Mouse (Mus musculus) mouse embryonic stem cell (cell line): ENCODE measurements around the gene Uqcc2.

Experiments
- in situ Hi-C, 2 experiments: fragments of 300-500 bp; cut with MboI; formaldehyde crosslinking; loops; 1 replicate in 1 of 2; 3 replicates in 1 of 2; pipeline ENCODE4 v1.14.3; 2019 to 2020; ENCODE audit warnings: low sequenced_read_pairs in 2 of 2, low pct_unique_long_range_greater_than_20kb in 1 of 2, mixed read lengths in 1 of 2; ENCODE audit not compliant: unreplicated experiment in 1 of 2

The Uqcc2 gene

DNA sequence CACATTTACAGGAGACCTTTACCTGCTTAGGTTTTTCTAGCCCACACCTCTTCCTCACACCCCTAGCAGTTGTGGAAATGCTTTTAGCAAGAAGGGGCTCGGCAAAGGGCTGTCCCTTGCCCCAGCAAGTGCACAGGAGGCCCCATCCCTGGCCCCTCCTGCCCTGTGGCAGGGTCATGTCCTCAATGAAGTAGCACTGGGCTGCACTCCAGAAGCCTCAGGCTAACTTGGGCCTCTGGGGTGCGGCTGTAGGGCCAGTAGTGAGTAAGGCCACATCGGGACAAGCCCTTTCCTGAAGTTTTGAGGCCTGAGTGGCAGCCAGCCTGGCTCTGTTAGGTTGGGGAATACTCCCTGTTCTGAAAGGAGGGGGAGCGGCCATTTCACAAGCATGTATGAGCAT is 27.2 kb upstream of the Uqcc2 start:
- in situ Hi-C loops: loop anchor here (10.0 to 25.0 kb wide), 2 partner anchors 234 to 351 kb away; partner anchors contain the start of gene Grm4 (in 1 of the 2)

DNA sequence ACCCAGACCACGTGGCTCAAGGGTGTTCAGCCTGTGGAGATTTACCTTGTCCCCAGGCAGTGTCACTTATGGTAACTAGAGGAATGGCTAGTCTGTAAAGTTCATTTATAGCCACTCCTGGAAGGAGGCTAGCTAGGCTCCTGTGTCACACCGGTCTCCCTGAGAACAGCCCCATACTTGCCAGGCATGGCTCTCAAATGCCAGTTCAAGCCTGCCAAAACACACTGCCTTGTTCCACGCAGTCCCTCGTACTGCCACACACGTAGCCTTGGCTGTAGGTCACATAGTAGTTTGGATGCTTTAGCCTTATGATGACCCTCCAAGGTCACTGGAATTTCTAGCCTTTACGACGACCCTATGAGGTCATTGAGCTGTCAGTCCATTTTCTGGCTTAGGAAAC is 25.5 kb upstream of the Uqcc2 start:
- in situ Hi-C loops: loop anchor here in 1 of 2 experiments (25.0 kb wide), 1 partner anchor 353 kb away; the partner anchor contains the start of gene Grm4

DNA sequence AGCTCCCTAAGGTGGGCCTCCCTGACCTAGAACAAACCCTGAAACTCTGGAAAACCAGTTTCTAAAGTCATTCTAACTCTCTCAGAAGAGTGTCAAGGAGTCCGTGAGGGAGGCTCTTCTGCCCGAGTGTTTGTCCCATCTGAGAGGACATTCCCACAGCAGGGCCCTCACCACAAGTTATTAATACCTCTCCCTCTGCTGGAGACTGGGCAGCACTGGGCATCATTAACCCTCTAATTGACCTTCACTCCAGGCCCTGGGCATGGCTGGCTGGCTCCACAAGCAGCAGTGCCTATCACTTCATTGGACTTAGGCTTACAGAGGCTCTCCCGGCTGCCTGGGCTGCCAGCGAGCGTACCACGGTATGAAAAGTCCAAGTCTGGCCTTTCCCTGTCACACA is 24.7 kb upstream of the Uqcc2 start:
- in situ Hi-C loops: loop anchor here in 1 of 2 experiments (25.0 kb wide), 1 partner anchor 354 kb away; the partner anchor contains the start of gene Grm4

DNA sequence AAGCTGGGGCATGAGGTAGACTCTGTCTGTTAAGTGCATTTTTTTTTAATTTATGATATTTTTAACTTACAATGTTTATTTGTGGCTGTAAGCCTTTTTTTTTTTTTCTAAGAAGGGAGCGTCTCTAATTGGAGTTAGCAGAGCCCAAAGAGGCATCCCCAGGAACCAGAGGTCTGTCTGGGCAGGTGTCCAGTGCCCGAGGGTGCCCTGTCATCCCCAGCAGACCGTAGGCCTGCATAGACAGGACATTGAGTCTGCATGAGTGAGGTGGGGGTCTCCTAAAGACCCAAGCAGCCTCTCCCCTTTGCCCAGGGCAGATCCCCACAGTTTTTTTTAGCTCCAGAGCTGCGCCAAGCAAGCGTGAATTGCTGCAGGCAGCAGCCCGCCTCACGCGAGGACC is 22.0 kb upstream of the Uqcc2 start:
- in situ Hi-C loops: loop anchor here in 1 of 2 experiments (25.0 kb wide), 1 partner anchor 357 kb away; the partner anchor contains the start of gene Grm4

DNA sequence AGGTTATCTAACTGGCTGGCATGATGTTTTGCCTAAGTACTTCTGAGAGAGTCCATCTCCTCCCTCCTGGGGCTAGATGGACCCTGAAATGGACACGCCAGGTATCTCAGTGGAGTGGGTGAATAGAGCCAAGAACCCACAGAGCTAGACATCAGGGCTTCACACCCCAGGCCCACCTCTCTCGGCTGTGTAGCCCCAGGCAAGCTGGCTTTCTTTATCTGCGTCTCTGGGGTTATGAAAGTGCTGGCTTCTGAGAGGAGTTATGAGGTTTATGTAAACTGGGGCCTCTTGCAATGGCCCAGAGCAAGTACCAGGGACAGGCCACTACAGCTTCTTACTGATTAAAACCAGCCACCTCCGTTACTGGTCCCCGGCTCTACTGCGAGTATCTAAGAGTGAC is 21.2 kb upstream of the Uqcc2 start:
- in situ Hi-C loops: loop anchor here in 1 of 2 experiments (25.0 kb wide), 1 partner anchor 357 kb away; the partner anchor contains the start of gene Grm4

DNA sequence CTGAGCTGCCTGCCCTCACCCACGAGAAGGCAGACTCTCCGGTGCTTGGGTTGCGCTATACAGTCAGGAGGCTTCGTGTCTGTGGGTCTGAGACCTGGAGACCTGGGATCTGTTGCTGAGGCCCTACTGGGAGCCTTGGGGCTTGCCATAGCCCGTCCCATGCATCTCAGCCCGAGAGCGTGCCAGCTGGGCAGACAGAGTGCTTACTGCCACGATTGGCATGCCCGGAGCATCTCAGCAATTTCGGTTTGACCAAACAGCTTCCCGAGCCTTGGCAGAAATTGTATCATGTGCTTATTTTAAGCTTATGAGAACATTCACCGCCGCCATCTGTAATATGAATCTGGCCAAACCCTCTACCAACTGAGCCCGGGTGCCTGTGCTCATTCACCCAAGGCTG is 20.5 kb upstream of the Uqcc2 start:
- in situ Hi-C loops: loop anchor here in 1 of 2 experiments (25.0 kb wide), 1 partner anchor 358 kb away; the partner anchor contains the start of gene Grm4

DNA sequence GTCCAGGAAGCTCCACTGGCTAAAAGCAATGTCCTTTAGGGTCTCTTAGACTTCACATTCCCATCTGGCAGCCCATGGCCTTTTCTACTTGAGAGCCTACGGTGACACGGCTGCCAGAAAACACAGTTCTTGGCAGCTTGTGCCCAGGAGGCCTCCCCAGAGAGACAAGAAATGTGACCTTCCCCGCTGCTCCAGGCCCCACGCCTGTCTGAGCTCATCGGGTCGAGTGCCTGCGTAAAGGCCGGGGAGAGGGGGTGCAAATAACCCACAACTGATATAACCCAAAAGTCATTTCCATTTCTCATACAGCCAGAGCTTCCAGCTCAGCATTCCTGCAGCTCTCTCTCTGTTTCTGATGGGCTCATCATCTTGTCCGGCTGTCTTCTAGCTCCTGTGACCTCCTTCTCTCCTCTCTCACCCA is 20.1 kb upstream of the Uqcc2 start:
- in situ Hi-C loops: loop anchor here in 1 of 2 experiments (25.0 kb wide), 1 partner anchor 359 kb away; the partner anchor contains the start of gene Grm4

DNA sequence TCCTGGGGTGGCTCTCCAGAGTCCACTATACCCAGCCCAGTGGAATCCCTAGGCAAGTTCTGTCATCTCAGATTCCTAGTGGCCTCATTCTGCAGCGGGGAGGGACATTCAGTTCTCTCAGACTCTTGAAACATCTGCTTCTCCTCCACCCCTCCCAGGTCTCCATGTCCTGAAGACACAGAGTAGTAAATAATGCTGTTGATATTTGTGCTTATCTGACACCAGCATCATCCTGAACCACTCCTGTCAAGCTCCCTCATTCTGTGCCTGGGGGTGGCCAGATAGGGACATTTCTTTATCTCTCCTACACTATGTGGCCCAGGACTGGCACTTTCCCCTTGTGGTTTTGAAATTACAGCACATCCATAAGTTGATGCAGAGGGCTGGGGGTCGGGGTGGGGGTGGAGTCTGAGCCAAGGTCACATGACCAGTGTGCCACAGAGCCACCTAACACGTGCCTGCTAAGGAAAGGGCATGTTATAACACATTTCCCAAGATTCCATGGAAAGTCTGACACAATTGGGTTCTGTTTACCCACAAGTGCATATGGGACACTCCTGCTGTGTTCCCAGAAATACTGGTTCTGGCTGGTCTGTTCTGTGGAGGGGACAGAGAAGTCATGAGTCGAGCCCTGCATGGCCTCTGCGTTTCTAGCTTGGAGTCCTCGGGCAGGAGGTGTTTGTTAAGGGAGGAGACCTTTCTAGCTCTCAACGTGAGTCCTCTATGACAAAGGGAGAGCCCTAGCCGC is 19.4 kb upstream of the Uqcc2 start:
- in situ Hi-C loops: loop anchor here in 1 of 2 experiments (25.0 kb wide), 1 partner anchor 359 kb away; the partner anchor contains the start of gene Grm4

DNA sequence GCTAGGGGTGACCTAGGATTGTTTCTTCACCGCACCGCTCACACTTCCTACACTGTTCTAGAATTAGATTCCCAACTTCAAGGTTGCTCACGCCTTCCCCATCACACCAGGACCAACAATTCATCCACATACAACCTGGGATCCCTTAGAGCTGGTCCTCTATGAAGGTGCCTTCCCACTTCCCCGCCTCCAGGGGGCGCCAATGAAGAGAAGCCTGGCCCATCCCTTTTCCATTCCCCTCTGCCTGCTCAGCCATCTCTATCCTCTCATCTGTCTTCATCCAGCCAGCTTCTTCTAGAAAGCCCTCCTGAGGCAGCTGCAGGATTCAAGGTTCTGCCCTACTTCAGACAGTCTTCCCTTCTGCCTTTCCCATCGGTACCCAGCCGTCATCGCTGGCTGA is 17.7 kb upstream of the Uqcc2 start:
- in situ Hi-C loops: loop anchor here in 1 of 2 experiments (25.0 kb wide), 1 partner anchor 361 kb away; the partner anchor contains the start of gene Grm4

DNA sequence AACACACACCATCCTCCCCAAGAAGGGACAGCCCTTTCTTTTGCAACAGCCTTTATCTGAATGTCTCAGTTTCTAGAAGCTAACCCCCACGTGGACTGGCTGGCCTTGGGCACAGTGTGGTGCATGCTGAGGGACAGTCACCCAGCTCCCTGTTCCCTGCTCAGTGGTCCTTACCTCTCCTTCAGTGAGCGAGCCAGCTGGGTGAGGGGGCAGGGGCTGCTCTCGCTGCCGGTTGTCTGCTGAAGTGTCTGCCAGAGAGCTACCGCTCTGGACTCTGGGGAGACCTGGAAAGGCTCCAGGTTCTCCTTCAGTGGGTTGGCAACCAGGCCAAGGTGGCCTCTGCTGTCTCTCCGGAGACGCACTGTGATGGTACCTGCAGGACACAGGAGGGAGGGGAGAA is 17.2 kb upstream of the Uqcc2 start:
- in situ Hi-C loops: loop anchor here in 1 of 2 experiments (25.0 kb wide), 1 partner anchor 361 kb away; the partner anchor contains the start of gene Grm4

DNA sequence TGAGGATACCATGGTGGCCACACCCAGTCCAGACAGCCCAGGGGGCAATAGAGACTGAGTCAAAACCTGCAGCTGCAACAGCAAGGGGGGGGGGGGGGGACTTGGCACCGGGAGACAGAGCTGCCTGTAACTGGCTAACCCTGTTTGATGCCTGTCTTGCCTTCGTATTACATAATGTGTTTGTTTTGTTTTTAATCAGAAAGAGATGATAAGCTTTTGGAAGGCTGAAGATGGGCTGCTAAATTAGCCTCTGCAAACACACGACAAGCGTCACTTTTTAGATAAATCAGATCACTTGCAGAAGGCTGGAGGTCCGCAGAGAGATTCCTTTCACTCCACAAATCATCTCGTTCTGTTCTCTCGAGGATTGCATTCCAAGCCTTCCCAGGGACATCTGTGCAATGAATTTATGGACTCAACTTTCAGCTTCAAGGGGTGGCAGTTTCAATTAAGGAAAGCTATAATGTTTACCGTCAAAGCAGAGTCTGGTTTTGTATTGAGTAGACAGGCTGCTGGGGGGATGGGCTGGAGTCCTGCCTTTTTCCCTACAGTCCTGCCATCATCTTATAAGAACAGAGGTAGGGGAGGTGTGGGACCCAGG is 12.7 kb upstream of the Uqcc2 start:
- in situ Hi-C loops: loop anchor here in 1 of 2 experiments (10.0 kb wide), 1 partner anchor 368 kb away; no protein-coding TSS in a partner anchor

DNA sequence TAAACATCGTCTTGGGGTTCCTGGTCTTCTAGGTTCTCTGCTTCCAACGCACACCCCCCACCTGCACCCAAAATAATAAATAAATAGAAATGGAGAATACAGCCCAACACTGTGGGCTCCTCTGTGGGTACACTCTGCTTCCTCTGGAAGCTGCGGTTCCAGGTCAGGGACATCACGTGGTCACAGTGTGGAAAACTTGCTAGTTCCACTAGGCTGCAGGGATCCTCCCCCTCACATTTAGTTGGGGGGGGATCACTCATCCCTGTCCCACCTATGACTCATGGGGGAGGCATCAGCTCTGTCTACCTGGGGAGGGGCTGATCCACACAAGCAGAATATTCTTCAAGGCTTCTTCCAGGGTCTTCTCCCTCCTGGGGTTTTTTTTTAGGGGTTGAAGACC is 10.4 kb upstream of the Uqcc2 start:
- in situ Hi-C loops: loop anchor here in 1 of 2 experiments (10.0 kb wide), 1 partner anchor 371 kb away; no protein-coding TSS in a partner anchor

DNA sequence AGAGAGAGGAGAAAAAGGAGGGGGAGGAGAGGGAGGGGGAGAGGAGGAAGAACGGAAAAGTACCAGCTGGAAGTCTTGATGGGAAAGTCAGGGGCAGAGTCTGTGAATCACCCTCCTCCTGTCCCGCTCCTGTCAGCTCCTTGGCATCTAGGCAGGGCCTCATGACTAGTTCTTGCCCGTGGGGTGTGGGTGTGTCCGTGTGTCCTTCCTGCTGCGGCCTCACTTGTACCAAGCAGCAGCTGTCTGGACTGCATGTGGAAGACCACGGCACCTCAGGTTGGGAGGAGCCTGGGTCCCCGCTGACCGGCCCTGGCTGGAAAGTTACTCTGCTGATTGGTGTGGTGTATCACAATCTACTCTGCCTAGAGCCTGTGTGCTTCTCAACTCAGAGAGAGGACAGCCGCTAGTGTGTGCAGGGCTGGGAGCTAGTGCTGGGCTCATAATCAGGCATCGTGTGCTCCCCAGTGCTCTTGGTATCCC is 8.3 kb upstream of the Uqcc2 start:
- in situ Hi-C loops: loop anchor here in 1 of 2 experiments (10.0 kb wide), 1 partner anchor 373 kb away; no protein-coding TSS in a partner anchor

DNA sequence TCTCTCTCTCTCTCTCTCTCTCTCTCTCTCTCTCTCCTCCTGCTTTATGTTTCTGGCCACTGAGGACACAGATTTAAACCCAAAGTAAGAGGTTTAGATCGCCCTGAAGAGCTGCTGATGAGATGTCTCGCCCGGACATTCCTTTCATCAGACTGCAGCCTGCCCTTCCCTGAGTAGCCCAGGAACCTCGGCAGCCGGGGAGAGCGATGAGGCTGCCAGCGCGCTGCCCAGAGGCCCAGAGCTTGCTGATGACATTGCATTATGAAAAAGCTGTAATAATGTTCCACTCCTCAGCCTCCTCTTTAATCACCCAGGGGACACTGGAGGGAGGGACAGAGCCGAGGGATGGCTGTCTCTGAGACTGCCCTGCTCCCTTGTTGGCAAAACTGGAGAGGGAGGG is 6.5 kb upstream of the Uqcc2 start:
- in situ Hi-C loops: loop anchor here in 1 of 2 experiments (10.0 kb wide), 1 partner anchor 375 kb away; no protein-coding TSS in a partner anchor

DNA sequence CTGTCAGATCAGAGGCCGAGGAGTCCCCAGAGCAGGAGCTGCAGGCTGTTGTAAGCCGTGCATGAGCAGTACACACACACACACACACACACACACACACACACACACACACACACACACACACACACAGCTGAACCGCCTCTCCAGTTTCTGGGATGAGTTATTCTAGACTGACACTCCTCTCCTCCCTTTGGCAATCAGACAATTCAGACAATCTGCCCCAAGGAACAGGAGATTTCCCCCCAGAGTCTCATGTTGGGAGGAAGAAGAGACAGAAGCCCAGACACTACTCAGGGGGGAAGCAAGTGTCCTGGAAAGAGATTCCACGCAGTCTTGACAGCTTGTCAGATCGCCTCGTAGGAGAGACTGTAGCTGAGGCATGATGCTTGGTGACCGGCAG is 5.6 kb upstream of the Uqcc2 start:
- in situ Hi-C loops: no loop called here

DNA sequence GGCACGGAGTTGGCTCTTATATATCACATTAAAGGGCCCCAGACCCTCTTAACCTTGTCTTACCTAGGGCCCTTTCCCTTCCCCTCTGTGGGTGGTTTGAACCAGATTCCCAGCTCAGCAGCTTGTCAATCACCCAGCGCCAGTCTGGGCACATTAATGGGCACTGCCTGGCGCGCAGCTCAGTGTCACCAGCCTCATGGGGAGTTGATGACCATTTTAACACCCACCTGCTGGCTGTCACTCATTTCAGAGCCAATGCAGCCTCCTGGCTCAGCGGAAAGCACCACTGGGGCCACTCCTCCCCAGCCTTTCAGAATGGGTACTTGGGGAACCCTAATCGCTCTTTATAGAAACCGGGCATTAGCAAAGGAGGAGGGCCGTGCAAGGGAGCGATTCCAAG is 4.7 kb upstream of the Uqcc2 start:
- in situ Hi-C loops: no loop called here

DNA sequence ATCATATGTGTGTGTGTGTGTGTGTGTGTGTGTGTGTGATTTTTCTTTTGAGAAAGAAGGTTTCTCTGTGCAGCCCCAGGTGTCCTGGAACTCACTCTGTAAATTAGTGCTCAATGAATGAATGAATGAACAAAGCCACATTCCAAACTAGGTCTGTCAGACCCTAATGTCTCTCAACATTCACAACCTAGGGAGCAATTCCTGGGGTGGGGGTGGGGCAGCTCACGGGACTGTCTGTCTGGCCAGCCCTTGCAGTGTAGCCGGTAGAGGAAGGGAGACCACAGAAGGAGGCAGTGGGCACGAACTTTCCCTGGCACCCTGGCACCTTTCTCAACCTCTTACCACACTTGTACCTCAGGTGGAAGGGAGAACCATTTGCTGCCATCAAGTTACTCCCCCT is 999 bp upstream of the Uqcc2 start:
- in situ Hi-C loops: no loop called here

DNA sequence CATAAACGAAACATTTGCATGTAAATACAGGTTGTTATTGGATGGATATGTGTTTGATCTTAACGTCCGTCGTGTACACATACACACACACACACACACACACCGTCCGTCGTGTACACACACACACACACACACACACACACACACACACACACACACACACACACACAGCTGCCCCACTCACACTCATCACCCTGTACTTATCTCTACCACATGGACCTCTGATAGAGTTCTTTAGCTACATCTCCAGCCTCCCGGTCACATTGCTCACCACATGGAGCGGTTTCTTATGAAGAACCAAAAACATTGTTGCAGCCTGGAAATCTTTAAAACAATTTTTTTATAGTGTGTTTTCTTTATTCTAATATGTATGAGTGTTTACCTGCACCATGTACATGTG is 471 bp upstream of the Uqcc2 start:
- in situ Hi-C loops: no loop called here

DNA sequence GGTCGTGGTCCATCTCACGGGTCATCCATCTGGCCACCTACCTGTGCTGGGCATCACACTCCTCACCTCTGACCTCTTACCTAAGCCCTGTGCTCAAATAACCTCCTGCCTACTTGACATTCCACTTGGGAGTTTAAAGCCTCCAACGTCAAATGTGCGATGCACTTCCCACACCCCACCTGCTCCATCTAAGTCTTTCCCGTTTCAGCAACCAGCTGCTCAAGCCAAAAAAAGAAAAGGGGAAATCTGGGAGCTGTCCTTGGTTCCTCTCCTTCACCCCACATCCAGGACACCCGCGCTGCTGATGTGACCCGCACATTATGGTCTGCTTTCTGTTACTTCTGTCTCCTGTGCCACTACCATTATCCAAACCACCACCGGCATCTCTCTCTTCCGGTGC is 1.5 kb downstream of the Uqcc2 start:
- in situ Hi-C loops: no loop called here
